Mouse (Mus musculus) stomach, embryonic 14.5 days (tissue): Measurements from ENCODE around the gene Bcl7b. TPM values are rescaled to one million over a fixed set of nuclear protein-coding genes. Genes with fewer than 3 reads are reported as not detected.

Experiments used
- ATAC-seq: fragments of 200-750 bp; cut with Nextera tagmentation; 2 replicates; pipeline ENCODE4 v1.8.0; 2017; ENCODE audit warnings: low read depth, moderate TSS enrichment; ENCODE audit not compliant: insufficient number of reproducible peaks, insufficient read depth, low FRiP score
- H3K27ac ChIP-seq: fragments of 300-500 bp; sonication (generic); 2 replicates; pipeline ENCODE4 v1.5.1; 2014; ENCODE audit warnings: mild to moderate bottlenecking, low read length, moderate library complexity, mixed read lengths
- H3K27me3 ChIP-seq: fragments of 300-500 bp; sonication (generic); 2 replicates; pipeline ENCODE4 v1.6.1; 2014; ENCODE audit warnings: low read length, control low read depth, mixed read lengths; ENCODE audit not compliant: control insufficient read depth, insufficient read depth
- H3K36me3 ChIP-seq: fragments of 300-500 bp; sonication (generic); 2 replicates; pipeline ENCODE4 v1.6.1; 2014; ENCODE audit warnings: mild to moderate bottlenecking, control low read depth, low read length, moderate library complexity, mixed read lengths; ENCODE audit not compliant: control insufficient read depth, insufficient read depth
- H3K4me1 ChIP-seq: fragments of 300-500 bp; sonication (generic); 2 replicates; pipeline ENCODE4 v1.6.1; 2014; ENCODE audit warnings: low read length, control low read depth, mixed read lengths; ENCODE audit not compliant: control insufficient read depth, insufficient read depth
- H3K4me2 ChIP-seq: fragments of 300-500 bp; sonication (generic); replicated peaks from 2 replicates; pipeline ENCODE4 v1.6.1; 2014; ENCODE audit warnings: low read depth, low read length, control low read depth
- H3K4me3 ChIP-seq: fragments of 300-500 bp; sonication (generic); 2 replicates; pipeline ENCODE4 v1.5.1; 2014; ENCODE audit warnings: low read depth, low read length, control low read depth
- H3K9ac ChIP-seq: fragments of 300-500 bp; sonication (generic); replicated peaks from 2 replicates; pipeline ENCODE4 v1.6.1; 2014; ENCODE audit warnings: low read depth, mild to moderate bottlenecking, control low read depth, low read length, moderate library complexity, mixed read lengths
- H3K9me3 ChIP-seq: fragments of 300-500 bp; sonication (generic); 2 replicates; pipeline ENCODE4 v1.6.1; 2016; ENCODE audit warnings: low read depth, low read length, control low read depth; ENCODE audit not compliant: control insufficient read depth
- WGBS: fragments of 180-500 bp; shearing (Covaris S2); extraction: QIAGEN DNeasy Blood & Tissue Kit; methylation state at CpG from one replicate; pipeline ENCODE4 v1.1.7; 2014; 5-methylcytosine and 5-hydroxymethylcytosine counted together
- polyA plus RNA-seq: library from polyadenylated mRNA; unstranded; fragments of >200 nt; fragmentation: Nextera tagmentation; extraction: Ambion mirVana; gene quantifications from 2 replicates; pipeline ENCODE4 v1.2.1, GENCODE M21; 2014

Gene Bcl7b
- polyA plus RNA-seq, 1 experiment from 2014 or later: 48.9 TPM

DNA sequence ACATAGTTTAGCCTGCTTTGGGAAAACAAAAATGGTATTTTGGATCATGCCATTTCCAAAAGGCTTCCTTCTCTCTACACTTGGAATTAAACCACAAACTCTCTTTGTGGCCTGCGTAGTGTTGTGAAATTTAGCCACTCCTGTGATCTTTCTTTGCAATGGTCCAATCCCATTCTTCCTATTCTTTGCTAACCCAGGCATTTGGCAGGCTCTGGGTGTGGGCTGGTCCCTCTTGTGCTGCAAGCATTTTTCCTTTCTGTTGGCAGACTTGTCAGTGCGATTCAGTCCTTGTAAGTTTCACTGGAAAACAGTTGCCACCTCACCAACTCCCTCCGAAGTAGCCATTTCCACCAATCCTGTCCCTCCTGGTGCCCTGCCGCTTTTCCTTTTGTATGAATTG, 6.9 kb upstream of the Bcl7b start:
- H3K27me3 ChIP-seq: no peaks in the 10 kb centered on the region
- H3K36me3 ChIP-seq: peaks cover 49% of the 10 kb centered on the region
- H3K4me3 ChIP-seq: no peak overlapping the region
- no peak overlapping the region for H3K4me2 ChIP-seq
- WGBS: 95% methylated on average over 4 of the region's 4 CpGs
- H3K9me3 ChIP-seq: no peaks in the 10 kb centered on the region
- H3K9ac ChIP-seq: no peak overlapping the region
- no peaks in the 10 kb centered on the region for H3K4me1 ChIP-seq
- no peak for ATAC-seq
- H3K27ac ChIP-seq: no peak overlapping the region

DNA sequence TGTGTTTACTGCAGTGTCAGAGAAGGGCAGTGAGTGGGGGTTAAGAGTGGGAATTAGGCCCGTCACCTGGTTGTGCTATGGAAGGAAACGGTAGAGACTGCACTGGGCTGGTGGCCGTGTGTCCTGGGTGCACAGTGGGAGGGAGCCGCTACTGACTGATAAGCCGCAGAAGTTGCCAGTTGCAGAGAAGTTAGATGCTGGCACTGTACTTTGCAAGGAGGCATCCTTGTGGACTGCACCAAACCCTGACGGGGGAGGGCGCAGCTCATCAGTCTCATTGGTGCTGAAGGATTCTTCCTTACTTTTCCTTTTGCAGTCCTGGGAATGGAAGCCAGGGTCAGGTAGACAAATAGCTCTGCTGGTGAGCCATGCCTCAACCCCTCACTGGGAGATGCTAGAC, 6.4 kb upstream of the Bcl7b start:
- Histone ChIP-seq H3K9me3 (no peaks in the 10 kb centered on the region), H3K4me1 (no peaks in the 10 kb centered on the region), H3K4me2 (no peak overlapping the region), H3K27ac (no peak overlapping the region), H3K9ac (no peak overlapping the region), H3K4me3 (no peak overlapping the region), H3K36me3 (peaks cover 45% of the 10 kb centered on the region), H3K27me3 (no peaks in the 10 kb centered on the region)
- no peak for ATAC-seq
- 84% methylated on average over 7 of the region's 7 CpGs for WGBS

DNA sequence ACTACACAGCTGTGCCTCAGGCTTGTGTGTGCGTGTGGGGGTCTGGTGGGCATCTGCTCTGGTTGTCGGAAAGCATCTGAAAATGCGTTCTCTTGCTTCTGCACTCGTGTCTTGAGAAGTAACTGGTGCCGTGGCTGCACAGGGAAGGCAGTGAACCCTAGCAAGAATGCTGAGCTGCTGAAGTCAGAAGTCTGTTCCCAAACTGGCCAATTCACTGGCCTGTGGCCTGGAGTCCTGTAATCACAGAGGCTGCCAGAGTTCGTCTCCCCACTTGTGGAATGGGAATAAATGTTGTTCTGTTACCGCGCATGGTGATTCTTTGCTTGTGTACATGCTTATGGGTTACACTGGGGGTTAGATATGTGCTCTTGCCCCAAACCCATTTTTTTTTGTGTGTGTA, 5.7 kb upstream of the Bcl7b start:
- Histone ChIP-seq H3K4me2 (no peak overlapping the region), H3K9ac (no peak overlapping the region), H3K36me3 (peaks cover 41% of the 10 kb centered on the region), H3K27ac (no peak overlapping the region), H3K27me3 (no peaks in the 10 kb centered on the region), H3K9me3 (no peaks in the 10 kb centered on the region), H3K4me3 (no peak overlapping the region), H3K4me1 (no peaks in the 10 kb centered on the region)
- WGBS: 93% methylated on average over 8 of the region's 8 CpGs
- no peak for ATAC-seq

DNA sequence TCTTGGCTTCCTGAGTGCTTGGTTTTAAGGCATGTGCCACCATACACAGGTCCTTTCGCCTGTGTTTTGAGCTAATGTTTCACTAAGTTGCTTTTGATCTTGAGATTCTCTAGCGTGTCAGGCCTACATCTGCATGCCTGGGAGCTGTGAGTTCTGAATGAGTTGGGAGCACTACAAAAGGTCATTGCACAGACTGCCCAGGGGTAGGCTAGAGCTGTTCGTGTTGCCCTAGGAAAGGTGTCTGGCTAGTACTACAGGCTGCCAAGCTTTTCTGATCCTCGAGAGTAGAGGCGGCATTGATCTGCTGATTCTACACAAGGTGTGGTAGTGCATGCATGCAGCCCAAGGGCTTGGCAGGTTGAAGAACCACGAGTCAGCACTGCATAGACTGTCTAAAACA, 5.3 kb upstream of the Bcl7b start:
- H3K4me3 ChIP-seq: no peak overlapping the region
- ATAC-seq: no peak
- peaks cover 39% of the 10 kb centered on the region for H3K36me3 ChIP-seq
- WGBS: 80% methylated on average over 6 of the region's 6 CpGs
- no peaks in the 10 kb centered on the region for H3K4me1 ChIP-seq
- no peak overlapping the region for H3K27ac ChIP-seq
- no peaks in the 10 kb centered on the region for H3K27me3 ChIP-seq
- no peak overlapping the region for H3K9ac ChIP-seq
- no peaks in the 10 kb centered on the region for H3K9me3 ChIP-seq
- H3K4me2 ChIP-seq: no peak overlapping the region

DNA sequence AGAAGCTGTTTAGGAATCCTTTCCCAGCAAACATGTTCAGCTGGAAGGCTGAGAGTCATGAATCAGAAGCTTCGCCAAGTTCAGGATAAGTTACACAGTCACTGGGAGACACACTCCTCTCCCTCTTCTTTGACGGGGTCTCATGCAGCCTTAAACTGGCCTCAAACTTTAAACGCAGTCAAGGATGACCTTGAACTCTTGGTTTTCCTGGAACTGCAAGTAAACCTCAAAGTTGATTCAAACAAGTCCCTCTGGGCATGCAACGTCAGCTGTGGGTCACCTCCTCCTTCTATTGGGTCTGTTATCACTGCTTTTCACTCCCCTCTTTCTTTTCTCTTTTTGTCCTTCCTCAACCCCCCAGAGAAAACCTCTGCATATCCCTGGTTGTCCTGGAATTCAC, 1.2 kb upstream of the Bcl7b start:
- Histone ChIP-seq H3K27me3 (no peaks in the 10 kb centered on the region), H3K4me2 (no peak overlapping the region), H3K4me3 (no peak overlapping the region), H3K9me3 (no peaks in the 10 kb centered on the region), H3K4me1 (0 out of 2 replicates have a peak, but pooled peaks cover 5% of the 10 kb centered on the region), H3K36me3 (peaks cover 12% of the 10 kb centered on the region), H3K9ac (no peak overlapping the region), H3K27ac (no peak overlapping the region)
- WGBS: 77% methylated on average over 4 of the region's 4 CpGs
- ATAC-seq: no peak

DNA sequence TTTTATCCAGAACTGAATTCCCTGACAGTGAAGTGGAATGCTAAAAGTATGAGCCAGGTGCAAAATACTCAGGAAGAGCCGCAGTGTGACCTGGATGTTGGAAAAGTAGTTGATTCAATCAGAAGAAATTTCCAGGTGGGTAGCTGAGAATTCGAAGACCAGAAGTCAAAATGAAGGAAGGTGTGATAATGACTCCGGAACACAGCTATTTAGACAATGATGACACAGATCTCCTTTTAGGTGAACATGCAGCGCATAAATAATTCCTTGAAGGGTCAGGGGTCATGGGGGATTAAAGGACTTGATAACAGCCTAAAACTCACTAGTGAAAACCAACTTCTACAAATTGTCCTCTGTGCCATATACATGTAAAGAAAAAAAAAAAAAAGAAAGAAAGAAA, 614 bp upstream of the Bcl7b start:
- no peak overlapping the region for H3K4me2 ChIP-seq
- no peak overlapping the region for H3K4me3 ChIP-seq
- no peak overlapping the region for H3K27ac ChIP-seq
- peaks cover 16% of the 10 kb centered on the region for H3K36me3 ChIP-seq
- H3K4me1 ChIP-seq: 0 out of 2 replicates have a peak, but pooled peaks cover 5% of the 10 kb centered on the region
- H3K9ac ChIP-seq: no peak overlapping the region
- 92% methylated on average over 4 of the region's 4 CpGs for WGBS
- ATAC-seq: no peak
- H3K9me3 ChIP-seq: no peaks in the 10 kb centered on the region
- no peaks in the 10 kb centered on the region for H3K27me3 ChIP-seq

DNA sequence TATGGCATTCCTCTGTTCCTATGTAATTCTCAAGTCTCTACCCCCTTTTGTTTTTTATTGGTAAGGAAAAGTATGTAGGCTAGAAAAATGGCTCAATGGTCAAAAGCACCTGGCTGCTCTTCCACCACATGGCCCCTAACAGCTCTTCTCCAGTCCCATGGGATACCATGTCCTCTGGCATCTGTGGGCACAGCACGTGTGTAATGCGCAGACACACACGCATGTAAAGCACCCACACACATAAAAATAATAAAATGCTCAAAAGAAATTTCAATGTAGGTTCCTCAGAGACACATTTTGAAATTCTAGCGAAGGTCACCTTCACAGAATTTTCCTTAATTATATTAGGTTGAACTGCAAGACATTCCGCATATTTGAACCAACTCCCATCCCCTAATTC, 1.4 kb downstream of the Bcl7b start:
- Histone ChIP-seq H3K27me3 (no peaks in the 10 kb centered on the region), H3K9me3 (no peaks in the 10 kb centered on the region), H3K4me3 (peak overlapping the region; percentile 63), H3K36me3 (peaks cover 27% of the 10 kb centered on the region), H3K27ac (peak overlapping the region; percentile 99; the same call in 1 of the 2 replicates), H3K9ac (peak overlapping the region; percentile 71; the same call in 1 of the 2 replicates), H3K4me2 (peak overlapping the region; percentile 83), H3K4me1 (0 out of 2 replicates have a peak, but pooled peaks cover 5% of the 10 kb centered on the region)
- no peak for ATAC-seq
- 86% methylated on average over 5 of the region's 5 CpGs for WGBS

DNA sequence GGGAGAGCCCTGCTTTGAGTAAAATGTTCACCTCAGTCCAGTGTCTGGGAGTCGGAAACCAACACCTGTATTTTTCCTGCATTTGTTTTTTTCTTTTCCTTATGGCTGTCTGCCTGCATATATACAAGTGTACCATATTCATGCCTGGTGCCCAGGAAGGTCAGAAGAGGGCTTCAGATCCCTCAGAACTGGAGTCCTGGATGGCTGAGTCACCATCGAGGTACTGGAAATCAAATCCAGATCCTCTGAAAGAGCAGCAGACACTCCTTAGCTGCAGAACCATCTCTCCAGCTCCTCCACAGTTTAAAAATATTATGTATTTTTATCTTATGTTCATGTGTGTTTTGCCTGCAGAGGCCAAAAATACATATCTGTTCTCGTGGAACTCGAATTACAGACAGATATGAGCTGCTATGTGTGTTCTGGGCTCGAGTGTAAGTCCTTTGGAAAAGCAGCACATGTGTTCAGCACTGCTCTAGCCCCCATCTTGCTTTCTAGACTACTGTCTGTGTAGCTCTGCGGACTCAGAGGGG, 3.7 kb downstream of the Bcl7b start:
- Histone ChIP-seq H3K36me3 (peaks cover 31% of the 10 kb centered on the region), H3K9ac (no peak overlapping the region), H3K4me3 (no peak overlapping the region), H3K9me3 (no peaks in the 10 kb centered on the region), H3K27me3 (no peaks in the 10 kb centered on the region), H3K4me1 (0 out of 2 replicates have a peak, but pooled peaks cover 5% of the 10 kb centered on the region), H3K4me2 (no peak overlapping the region), H3K27ac (no peak overlapping the region)
- WGBS: 88% methylated on average over 6 of the region's 6 CpGs
- ATAC-seq: no peak

DNA sequence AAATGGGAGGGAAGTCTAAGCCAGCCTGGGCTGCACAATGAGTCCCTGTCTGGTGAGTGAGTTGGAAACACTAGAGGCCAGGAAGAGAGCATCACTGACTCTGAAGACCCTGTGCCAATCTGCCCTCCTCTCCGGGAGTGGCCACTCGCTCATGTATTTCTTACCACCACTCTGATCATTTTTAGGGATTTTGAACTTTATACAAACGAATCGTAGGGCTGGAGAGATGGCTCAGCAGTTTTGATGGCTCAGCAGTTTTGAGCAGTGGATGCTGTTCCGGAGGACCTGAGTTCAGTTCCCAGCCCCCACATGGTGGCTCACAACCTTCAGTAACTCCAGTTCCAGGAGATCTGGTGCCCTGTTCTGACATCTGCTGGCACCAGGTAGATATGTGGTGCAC, 4.9 kb downstream of the Bcl7b start:
- 91% methylated on average over 5 of the region's 5 CpGs for WGBS
- H3K36me3 ChIP-seq: peaks cover 42% of the 10 kb centered on the region
- no peak for ATAC-seq

More for the DNA sequence above, 4.9 kb downstream of the Bcl7b start:
- 0 out of 2 replicates have a peak, but pooled peaks cover 5% of the 10 kb centered on the region for H3K4me1 ChIP-seq
- no peak overlapping the region for H3K4me3 ChIP-seq
- no peak overlapping the region for H3K4me2 ChIP-seq
- no peaks in the 10 kb centered on the region for H3K27me3 ChIP-seq
- no peak overlapping the region for H3K9ac ChIP-seq
- no peak overlapping the region for H3K27ac ChIP-seq
- H3K9me3 ChIP-seq: no peaks in the 10 kb centered on the region
